Mouse (Mus musculus): ENCODE measurements at regions not wholly inside any gene's neighbourhood (a gene's known extent, or its start where the extent isn't known, plus 50 kb on each side); places are given as distances from the start of the nearest gene placed in this dataset.

GRCm38 (mm10) chrX:163669886-163670285 is 91.2 kb downstream of the Rnf138rt1 start:
- no peaks in the 10 kb centered on the region for H3K4me1 ChIP-seq
- peak; percentile 39 for DNase-seq (ENCODE audit: low spot score)
- no peak overlapping the region for H3K27ac ChIP-seq (replicated peaks)
- H3K27me3 ChIP-seq (ENCODE audit: low read depth, poor library complexity, severe bottlenecking) = peaks cover 71% of the 10 kb centered on the region
- WGBS = 26% methylated on average over 1 of the region's 1 CpGs
- H3K4me3 ChIP-seq = no peak overlapping the region
- H3K36me3 ChIP-seq = no peaks in the 10 kb centered on the region
- no peaks in the 10 kb centered on the region for H3K9me3 ChIP-seq (replicated peaks)
